Mouse (Mus musculus) testis, postnatal 14 days (tissue): ENCODE results near the gene Gabrb1.

ENCODE experiments used
- DNase-seq: peaks from one replicate; pipeline ENCODE4 v3.0.0; 2021; ENCODE audit warnings: low spot score

Gabrb1 gene

DNA sequence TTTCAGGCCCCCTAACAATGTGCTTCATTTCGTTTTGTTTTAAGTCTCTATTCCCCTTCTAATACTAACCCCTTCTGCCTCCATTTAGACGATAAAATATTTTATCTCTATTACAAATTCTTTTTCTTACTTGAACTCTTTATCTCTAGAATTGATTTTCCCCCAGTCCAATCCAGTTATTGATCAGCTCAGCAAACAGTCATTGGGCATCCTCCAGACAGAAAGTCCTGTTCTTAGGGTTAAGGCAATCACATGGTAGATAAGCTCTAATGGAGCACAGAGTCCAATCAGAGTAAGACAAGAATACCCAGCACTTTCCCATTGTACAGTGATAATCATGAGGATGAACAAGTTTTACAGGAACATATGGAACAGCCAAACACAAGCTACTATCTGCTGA is 172.4 kb downstream of the Gabrb1 start:
- DNase-seq, result no peak

DNA sequence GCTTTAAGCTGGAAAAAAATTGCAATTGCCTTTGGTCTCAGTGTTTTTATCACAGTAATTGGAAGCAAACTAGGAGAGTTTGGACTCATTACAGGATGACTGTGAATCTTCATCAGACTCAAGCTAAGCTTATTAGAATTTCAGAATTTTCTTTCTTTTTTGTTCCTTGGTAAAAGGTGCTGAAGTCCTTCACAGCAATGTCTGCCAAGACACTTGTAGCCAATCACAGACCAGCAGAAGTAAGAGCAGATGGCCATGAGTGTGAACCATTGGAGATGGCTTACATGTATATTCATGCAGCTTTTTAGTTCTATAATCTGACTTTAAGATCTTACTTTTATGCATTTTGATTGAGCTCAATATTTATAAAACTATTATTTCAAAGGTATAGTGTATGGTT is 184.3 kb downstream of the Gabrb1 start:
- DNase-seq, result no peak

DNA sequence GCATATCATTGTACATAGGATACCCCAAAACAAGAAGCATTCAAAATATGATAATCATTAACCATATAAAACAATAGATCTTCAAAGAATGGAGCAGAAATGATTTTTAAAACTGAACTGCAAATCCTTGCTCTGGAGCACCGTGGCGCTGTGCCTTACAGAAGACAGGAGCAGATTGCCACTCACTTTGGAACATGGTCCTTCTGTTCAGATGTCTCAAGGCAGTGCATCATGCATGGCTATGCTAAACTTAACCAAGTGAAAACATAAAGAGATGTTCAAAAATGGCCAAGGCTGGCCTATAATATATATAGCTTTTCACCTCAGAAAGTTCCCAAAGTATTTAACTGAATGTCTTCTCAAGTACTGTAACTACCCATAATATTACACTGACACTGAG is 240.3 kb downstream of the Gabrb1 start:
- no peak for DNase-seq

DNA sequence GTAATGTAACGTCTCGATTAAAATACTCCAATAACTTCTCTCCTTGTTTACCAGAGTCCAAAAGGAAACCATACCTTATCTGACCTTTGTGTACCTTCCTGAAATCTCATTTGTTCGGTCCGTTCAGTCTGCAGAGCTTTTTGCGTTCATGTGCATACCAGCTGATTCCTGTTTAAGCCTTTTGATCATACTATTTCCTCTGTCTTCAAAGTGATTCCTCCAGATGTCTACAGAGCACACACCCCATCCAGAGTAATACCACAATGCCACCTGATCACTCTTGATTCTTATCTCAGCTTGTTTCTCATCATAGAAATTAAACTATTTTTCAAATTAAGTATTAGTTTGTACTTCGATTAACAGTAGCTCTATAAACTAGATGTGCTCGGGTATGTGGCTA is 245.5 kb downstream of the Gabrb1 start:
- DNase-seq, result no peak

DNA sequence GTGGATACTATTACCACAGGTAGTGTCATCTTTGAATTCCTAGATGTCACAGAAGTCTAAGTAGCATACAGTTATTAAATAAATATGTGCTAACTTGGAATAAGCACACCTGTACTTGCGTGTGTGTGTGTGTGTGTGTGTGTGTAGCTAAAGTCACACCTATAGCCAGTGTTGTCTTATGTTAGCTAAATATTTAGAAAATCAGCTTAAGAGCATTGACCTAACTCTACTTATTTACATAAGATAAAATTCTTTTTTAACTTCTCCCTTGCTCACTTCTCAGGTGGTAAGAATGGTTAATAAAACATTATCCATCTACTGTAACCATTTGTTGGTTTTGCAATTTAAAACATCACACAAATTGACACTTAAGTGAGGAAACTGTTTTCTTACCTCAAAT is 256.1 kb downstream of the Gabrb1 start:
- DNase-seq, result no peak

DNA sequence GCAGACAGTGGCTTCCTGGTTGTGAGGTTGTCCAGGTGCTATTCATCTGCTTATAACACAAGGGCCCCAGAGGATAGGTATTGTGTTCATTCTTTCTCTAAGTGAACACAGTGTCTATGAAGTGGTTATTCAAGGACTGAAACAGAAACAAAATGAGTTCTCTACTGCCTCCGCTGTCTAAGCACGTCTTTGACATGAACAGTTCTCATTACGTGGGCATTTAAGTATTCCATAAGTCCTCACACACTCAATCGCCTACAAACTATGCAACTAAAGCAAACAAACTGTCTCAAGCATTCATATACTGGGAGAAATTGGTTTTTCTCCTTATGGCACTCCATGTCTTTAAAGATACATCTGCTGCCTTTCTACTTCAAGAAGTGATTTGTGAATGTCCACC is 257.8 kb downstream of the Gabrb1 start:
- DNase-seq, result no peak

DNA sequence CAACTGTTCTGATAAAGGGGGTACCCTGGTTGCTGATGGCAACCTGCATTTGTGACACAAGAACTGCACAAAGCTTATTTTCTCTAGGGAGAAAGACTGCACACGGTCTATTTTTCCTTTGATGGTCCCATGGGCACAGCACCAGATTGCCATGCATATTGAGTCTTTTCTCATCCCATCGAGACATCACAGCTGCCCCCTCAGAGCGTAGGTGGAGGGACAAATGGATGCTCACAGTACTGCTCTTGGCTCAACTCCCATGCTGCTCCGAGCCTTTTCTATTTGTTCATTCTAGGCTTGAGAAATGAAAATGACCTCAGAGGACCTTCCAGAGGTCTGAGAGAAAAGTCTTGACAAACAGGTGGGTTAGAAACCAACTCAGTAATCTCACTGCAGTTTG is 259.3 kb downstream of the Gabrb1 start:
- no peak for DNase-seq

DNA sequence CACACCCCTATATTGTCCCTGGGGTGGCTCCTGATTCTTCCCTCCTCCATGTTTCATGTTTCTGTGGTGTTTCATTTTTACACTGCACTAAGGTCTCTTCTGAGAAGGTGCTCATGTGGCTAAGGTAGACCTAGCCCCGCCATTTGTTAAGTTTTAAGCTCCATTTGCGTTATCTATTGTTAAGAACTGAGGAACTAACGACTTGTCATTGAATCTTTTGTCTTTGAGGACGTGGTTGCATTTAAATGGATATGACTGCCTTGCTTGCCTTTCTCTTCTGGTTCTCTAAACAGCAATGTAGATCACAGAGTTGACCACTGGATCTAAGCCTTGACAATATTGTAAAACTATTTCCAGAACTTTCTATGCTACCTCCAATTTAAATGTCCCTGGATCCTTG is 265.7 kb downstream of the Gabrb1 start:
- DNase-seq, result no peak

DNA sequence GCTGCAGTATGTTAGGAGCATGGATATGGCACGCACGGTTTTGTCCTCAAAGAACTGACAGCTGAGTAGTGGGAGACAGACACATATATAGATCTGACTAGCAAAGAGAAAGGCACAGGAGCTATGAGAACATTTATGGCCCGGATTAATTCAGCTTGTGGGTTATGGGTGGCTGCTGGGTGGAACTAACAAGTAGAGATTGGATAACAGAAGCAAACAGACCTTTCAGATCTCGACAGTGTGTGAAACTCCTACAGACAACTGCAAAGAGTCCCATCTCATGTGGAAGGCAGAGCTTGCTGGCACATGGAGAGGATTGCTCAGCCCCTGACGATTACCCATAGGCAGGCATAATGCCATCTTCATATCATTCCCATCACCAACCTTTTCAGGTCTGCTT is 268.4 kb downstream of the Gabrb1 start:
- DNase-seq, result no peak

DNA sequence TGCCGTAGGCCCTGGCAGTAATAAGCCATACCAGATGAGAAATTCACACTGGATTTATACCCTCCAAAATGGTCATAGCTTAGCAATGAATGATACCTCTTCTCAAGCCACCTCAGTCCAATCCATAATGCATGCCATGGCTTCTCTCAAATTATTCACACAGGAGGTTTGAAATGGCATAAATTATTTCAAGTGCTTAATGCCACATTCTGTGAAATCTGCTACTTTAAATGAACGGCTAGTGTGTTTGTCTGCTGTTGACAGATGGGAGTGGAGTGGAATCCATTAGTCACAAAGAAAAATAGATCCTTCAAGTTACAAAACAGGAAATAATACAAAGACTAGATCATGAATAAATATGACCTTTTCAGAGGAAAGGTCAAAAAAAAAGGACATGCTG is 272.1 kb downstream of the Gabrb1 start:
- no peak for DNase-seq

DNA sequence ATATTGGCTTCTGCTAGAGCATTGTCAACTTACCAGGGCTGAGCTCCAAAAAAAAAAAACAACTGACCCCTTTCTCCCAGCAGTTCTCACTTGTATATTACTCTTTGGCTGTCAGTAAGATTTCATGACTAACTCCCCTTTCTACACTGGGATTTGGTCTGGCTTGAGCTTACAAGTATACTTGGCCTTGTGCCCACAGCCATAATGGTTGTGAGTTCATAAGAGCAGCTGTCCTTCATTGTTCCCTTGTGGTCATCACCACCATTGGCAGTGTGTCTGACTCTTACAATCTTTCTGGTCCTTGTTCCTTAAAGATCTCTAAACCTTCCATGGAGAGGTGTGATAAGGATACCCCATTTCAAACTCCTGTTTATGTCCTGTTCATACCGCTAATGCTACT is 293.5 kb downstream of the Gabrb1 start:
- no peak for DNase-seq

DNA sequence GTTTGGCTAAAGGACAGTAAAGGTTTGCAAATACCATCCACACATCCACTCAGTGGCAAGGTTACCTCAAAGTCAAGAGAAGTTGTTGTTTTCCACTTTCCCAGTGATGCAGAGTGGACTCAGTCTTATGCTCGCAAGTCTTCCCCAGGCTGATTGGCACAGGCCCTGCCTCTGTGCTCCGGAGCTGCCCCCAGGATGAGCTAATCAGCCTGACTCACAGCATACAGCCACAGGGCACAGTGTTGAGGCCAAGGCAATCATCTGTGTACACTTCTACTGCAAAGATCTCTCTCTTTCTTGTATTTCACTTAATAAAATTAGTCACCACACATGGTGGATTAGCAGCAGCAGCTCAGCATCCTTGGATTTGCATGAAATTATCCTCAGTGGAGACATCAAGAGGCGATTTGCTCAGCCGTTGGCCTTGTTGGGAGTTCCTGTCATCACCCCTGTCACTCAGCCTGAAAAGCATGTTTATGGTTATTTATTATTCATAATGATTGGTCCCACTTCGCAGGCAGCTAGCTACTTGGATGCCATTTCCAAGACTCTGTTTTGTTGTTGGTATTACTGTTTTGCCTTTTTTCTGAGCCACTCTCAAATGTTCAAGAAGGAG is 297.3 kb downstream of the Gabrb1 start:
- DNase-seq, result no peak

DNA sequence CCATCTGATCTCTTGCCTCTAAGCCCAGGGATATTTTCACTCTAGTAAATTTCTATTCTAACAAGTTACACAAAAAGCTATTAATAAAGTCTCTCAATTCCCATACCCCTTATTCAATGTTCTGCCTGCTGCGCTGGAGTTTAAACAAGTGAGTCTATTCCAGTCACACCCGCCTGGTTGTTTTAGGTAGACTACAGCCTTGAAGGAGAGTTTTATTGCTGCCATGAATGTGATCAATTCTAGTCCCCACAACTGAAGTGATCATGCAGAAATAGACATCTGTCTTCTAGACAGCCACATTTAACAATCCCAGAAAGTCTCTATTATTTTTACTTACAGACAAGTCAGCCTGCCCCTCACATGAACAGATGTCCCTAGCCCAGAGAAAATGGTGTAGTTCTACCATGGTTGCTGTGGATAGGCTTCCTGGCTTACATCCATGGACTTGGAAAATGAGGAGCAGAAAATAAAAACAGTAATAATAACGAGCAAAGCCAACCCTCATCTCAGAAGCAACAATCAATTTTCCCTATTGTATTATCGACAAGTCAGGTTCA is 307.0 kb downstream of the Gabrb1 start:
- DNase-seq, result no peak

DNA sequence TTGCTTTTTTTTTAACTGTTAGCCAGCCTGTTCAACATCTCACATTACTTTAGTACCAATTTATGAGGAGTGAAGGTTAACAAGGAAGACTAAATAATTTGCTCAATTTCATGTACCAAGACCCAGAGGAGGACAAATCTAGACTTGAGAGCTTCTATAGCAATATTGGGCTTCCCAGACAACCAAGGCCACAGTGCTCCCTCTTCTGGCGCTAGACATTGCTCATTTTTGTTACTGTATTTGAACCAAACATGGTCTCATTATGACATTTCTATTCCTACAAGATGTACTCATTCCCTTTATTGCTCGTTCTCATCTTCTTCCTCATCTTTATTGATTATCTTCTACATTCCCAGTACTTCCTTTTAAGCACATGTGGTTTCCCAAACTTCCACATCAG is 307.6 kb downstream of the Gabrb1 start:
- DNase-seq, result no peak

DNA sequence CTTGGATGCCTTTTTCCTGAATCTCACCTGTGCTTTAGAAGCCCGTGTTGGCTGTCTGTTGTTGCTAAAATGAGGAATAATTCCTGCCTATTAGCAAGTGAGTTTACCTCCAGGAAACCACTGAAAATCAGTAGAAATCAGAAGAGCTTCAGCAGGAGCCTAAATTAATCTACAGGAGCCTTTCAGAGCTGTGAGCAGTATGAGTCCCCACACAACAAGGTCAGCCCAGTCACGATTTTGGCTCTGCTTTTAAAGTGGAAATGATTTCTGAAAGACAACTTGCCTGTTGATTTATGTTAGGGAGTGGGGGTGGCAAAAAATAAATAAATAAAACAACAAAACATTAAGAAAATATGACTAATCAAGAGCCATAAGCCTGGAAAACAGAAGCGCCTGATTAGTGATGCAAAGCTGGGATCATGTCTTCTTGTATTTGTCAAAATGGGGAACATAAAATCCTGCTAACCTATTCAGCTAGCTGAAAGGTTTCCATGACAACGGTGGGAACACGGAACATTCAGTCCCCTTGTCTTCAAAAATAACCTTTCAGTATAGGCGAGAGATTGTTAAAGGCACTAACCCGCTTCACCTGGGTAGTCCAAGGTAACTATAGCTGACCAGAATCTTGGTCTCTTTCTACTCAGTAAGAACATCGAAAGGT is 312.4 kb downstream of the Gabrb1 start:
- no peak for DNase-seq

DNA sequence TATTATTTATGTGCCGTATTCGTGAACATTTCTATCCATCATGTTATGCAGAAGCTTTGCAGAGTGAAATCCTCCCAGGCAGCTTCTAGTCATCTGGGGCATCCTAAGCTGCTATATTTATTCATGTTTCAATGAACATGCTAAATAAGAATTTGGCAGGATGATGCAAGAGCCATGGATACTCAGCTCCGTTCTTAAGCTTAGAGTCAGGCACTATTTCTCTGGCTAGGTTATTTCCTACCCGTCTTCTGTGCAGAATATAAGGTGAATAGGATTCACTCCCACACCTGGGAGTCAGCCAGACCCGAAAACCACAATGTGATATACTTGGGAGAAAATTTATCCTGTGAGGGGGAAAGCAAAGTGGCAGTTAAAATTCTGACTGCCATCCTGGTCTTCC is 314.9 kb downstream of the Gabrb1 start:
- no peak for DNase-seq

DNA sequence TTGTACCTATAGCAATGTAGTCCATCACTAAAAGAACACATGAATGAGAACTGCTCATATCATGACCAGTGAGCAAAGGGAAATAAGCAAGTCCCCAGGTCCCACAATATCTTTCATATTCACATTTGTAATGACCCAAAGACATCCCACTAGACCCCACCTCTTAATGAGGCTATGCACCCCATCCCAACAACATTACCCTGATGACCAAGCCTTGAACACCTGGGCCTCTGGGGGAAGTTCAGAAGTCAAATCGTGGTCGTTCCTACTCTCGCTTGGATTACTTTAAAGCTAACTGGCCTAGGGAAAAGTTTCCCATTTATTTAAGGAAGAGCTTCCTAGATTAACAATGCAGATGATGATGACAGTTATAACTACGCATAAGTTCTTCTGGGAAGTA is 318.2 kb downstream of the Gabrb1 start:
- no peak for DNase-seq

DNA sequence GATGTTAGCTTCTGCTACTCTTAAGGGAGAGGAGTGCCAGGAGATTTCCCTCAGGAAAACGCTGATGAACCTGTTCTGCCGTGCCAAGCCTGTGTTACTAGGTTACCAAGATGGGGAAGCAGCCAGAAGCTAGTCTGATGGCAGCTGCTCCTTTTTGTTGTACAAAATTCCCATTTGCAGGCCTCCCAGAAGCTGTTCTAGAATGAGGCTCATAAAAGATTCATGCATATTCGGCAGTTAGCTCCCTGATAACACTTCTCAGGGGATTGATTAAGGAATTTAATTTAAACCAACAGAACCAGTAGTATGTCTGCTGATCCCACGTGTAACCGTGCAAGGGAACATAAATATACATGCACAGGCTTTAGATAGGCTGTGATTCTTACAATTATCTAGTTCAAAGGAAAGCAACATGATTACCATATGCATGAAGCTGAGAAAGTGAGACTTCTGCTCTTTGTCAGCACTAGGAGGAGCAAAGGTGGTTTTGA is 318.7 kb downstream of the Gabrb1 start:
- peak; percentile 3 for DNase-seq

DNA sequence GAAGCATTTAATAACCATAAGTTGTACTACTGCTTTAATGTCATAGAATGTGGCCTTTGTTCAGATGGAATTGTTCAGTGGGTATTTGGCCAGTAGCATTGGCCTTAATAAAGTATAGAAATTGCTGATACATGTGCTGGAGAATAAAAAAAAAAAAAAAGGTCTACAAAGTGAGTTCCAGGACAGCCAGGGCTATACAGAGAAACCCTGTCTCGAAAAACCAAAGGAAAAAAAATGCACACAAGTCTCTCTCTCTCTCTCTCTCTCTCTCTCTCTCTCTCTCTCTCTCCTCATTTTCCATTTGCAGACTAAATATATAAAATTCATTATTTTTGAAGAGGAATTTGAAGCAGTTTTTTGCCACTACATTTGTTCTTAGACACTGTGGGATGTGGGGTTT is 328.6 kb downstream of the Gabrb1 start:
- DNase-seq, result no peak

DNA sequence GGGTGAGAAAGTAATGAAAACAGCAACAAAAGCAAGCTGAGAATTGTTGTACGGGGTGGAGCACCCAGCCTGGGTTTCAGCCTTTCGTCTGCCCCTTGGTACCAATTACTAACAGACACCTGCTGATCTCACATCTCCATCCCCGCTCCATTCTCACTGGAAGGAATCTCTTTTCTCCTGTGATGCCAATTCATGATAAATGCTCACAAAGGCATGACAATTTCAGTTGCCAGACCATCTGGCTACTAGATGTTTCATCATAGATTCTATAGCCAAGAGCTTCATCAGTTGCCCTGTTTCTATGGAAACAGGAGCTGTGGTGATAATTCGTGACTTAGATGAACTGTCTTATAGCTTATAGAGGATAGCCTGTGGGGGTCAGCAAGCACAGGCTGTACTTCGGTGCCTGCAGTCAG is 329.1 kb downstream of the Gabrb1 start:
- no peak for DNase-seq

DNA sequence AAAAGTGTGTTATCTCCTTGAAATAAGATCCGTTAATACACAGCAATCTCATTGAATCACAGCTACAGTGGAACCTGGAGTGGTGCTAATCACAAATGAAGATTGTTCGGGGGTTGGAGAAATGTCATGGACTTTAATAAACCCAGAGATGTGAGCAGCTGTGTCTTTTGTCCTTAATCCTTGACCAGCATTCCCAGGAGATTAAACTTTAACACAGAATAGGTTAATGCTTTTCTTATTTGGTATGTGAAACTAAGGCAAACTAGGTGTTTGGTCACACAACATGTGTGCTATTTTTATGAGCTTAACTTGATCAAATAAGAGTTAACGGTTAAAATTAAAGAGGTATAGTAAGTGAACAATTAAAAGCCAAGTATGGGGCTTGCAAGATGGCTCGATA is 341.6 kb downstream of the Gabrb1 start:
- no peak for DNase-seq

DNA sequence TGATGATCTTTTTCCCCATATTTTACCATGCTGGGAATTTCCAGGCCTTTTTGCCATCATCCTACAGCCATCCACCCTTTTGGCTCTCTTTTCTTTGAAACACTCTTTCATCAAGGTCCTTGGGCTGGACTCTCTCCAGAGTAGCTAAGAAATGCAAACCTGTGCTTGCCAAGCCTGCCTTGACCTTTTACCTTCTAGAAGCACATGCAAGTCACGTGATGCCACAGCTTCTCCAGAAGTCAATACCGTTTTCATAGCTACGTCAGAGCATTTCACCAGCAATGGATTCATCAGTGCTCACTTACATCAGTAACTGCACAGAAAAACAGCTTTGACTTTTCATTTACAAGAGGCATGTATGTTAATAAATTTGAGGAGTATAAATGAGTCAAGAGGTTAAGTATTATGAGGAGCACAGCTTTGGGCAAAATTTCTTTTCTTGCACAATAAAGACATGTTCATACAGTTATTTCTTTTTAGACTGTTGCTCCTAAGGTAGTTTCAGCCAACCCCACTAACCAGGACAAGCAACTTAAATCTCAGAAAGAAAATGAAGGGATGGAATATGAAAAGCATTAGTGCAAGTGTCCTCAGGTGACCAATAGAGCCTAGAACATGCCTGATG is 346.0 kb downstream of the Gabrb1 start:
- DNase-seq, result no peak

DNA sequence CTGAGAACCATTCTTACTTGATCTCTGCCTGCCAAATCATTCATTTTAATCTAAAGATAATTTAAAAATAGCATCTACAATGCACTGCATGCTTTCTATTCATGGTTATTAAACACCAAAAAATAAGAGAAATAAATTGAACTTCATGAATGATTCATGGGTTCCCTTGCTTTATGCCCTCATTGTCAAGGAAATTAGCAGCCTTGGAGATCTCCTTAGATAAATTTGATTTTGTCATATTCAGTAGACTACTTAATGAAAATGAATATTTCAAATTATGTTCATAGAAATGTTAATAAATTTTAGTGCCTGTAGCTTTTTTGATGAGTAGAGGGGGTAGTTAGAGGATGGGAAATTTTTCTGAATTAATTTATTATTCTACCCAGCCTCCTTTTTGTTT is 379.0 kb downstream of the Gabrb1 start:
- no peak for DNase-seq
